Comparison of ENCODE assay signal across 8 mouse cellular contexts in genomic region chr4:101508431-101508830, GRCm38 (mm10). TPM values are rescaled to one million over a fixed set of nuclear protein-coding genes. Genes with fewer than 3 reads are reported as not detected.
DNase-seq lines count a peak whose midpoint lies in the region; ATAC-seq and TF ChIP-seq lines count a peak whose summit lies in the region.

No protein-coding gene starts in this region.

- no peak for TF ChIP-seq EP300 in heart, postnatal 0 days (IDR thresholded peaks at IDR 0.05; ENCODE audit: low read depth)
- no peak for TF ChIP-seq EP300 in liver, postnatal 0 days (IDR thresholded peaks at IDR 0.05; ENCODE audit: low read depth)

- H3K9me3 ChIP-seq in heart, postnatal 0 days (replicated peaks; ENCODE audit: control insufficient read depth, low read length) = no peaks in the 10 kb centered on the region
- no peaks in the 10 kb centered on the region for H3K9me3 ChIP-seq in forebrain, embryonic 15.5 days
- no peaks in the 10 kb centered on the region for H3K9me3 ChIP-seq in liver, postnatal 0 days (ENCODE audit: low read length)

- no peak overlapping the region for H3K9ac ChIP-seq in heart, postnatal 0 days (replicated peaks; ENCODE audit: low read depth, low read length)
- peak overlapping the region; percentile 56 for H3K9ac ChIP-seq in forebrain, embryonic 15.5 days (replicated peaks)
- peak overlapping the region; percentile 28; the same call in 1 of the 2 replicates for H3K9ac ChIP-seq in liver, postnatal 0 days (replicated peaks)

- no peak for ATAC-seq in heart, postnatal 0 days (ENCODE audit: insufficient read depth, low read depth)
- ATAC-seq in forebrain, embryonic 15.5 days (replicated peaks) = no peak
- ATAC-seq in liver, postnatal 0 days = no peak
- no peak for ATAC-seq in erythroid progenitor cell, adult 5-6 weeks (replicated peaks; ENCODE audit: low FRiP score, poor library complexity, severe bottlenecking)

- intact Hi-C loops in heart, postnatal 10 days (cut with DNase I) = no loop called here

- no peak overlapping the region for H3K27ac ChIP-seq in heart, postnatal 0 days (ENCODE audit: low read depth)
- H3K27ac ChIP-seq in forebrain, embryonic 15.5 days (replicated peaks) = no peak overlapping the region
- H3K27ac ChIP-seq in liver, postnatal 0 days (ENCODE audit: low read depth) = no peak overlapping the region

- H3K4me2 ChIP-seq in heart, postnatal 0 days (ENCODE audit: low read depth, low read length) = peak overlapping the region; percentile 57
- H3K4me2 ChIP-seq in forebrain, embryonic 15.5 days (replicated peaks) = peak overlapping the region; percentile 98
- H3K4me2 ChIP-seq in liver, postnatal 0 days (ENCODE audit: low read depth, low read length) = peak overlapping the region; percentile 71

- no peak for TF ChIP-seq CTCF in heart, postnatal 0 days (IDR thresholded peaks at IDR 0.05; ENCODE audit: low read depth)
- TF ChIP-seq CTCF in liver, postnatal 0 days (IDR thresholded peaks at IDR 0.05; ENCODE audit: low read depth) = no peak

- DNase-seq in heart, postnatal 0 days (ENCODE audit: low spot score) = no peak
- DNase-seq in heart, postnatal 10 days = no peak
- DNase-seq in R1 (ENCODE audit: low read depth, low spot score) = peak; percentile 86
- no peak for DNase-seq in liver, postnatal 0 days
- DNase-seq in layer of hippocampus, postnatal 10 days (ENCODE audit: low spot score in 2 of 2) = no peak
- DNase-seq in thymus, postnatal 0 days (ENCODE audit: low spot score) = no peak

- H3K4me1 ChIP-seq in heart, postnatal 0 days (ENCODE audit: control insufficient read depth, insufficient read depth) = no peaks in the 10 kb centered on the region
- H3K4me1 ChIP-seq in forebrain, embryonic 15.5 days = peaks cover 15% of the 10 kb centered on the region
- H3K4me1 ChIP-seq in liver, postnatal 0 days (ENCODE audit: insufficient read depth) = 0 out of 2 replicates have a peak, but pooled peaks cover 7% of the 10 kb centered on the region

- H3K4me3 ChIP-seq in heart, postnatal 0 days (ENCODE audit: low read depth, low read length) = peak overlapping the region; percentile 41
- peak overlapping the region; percentile 54 for H3K4me3 ChIP-seq in forebrain, embryonic 15.5 days
- H3K4me3 ChIP-seq in liver, postnatal 0 days (ENCODE audit: low read depth, low read length) = peak overlapping the region; percentile 42

- H3K36me3 ChIP-seq in heart, postnatal 0 days (replicated peaks; ENCODE audit: control insufficient read depth, insufficient read depth, low read length) = no peaks in the 10 kb centered on the region
- H3K36me3 ChIP-seq in forebrain, embryonic 15.5 days = no peaks in the 10 kb centered on the region
- H3K36me3 ChIP-seq in liver, postnatal 0 days (replicated peaks; ENCODE audit: insufficient read depth, low read length) = no peaks in the 10 kb centered on the region

- H3K27me3 ChIP-seq in heart, postnatal 0 days (ENCODE audit: control insufficient read depth, insufficient read depth, low read length) = peaks cover 12% of the 10 kb centered on the region
- no peaks in the 10 kb centered on the region for H3K27me3 ChIP-seq in forebrain, embryonic 15.5 days
- H3K27me3 ChIP-seq in liver, postnatal 0 days (ENCODE audit: insufficient read depth, low read length) = 0 out of 2 replicates have a peak, but pooled peaks cover 2% of the 10 kb centered on the region

- 2% methylated on average over 10 of the region's 10 CpGs for WGBS in heart, postnatal 0 days
- 3% methylated on average over 10 of the region's 10 CpGs for WGBS in forebrain, embryonic 15.5 days
- 3% methylated on average over 10 of the region's 10 CpGs for whole genome bisulfite sequencing in liver, postnatal 0 days (ENCODE audit: insufficient replicate concordance)

RNA-seq across cellular contexts. Expression of gene Dnajc6, which starts 12.0 kb away (rescaled TPM):
- 1.2 and 11.6 TPM in 2 replicates for total RNA-seq in heart, postnatal 0 days (2014; rRNA removed; ENCODE audit: low replicate concordance)
- 0.07 and 0.08 TPM in 2 replicates for polyA plus RNA-seq in heart, postnatal 0 days (2015; fragmentation: Nextera tagmentation; extraction: Ambion mirVana)
- total RNA-seq in heart, postnatal 10 days (2021) = under 1 TPM; 0.50 to 0.55 TPM
- 24.5 and 26.2 TPM in 2 replicates for polyA plus RNA-seq in forebrain, embryonic 15.5 days (2015; fragmentation: Nextera tagmentation; extraction: Ambion mirVana)
- polyA plus RNA-seq in liver, postnatal 0 days (2015; fragmentation: Nextera tagmentation; extraction: Ambion mirVana) = 0.16 and 0.22 TPM in 2 replicates
- 100 to 1,000 TPM; 255 to 282 TPM for total RNA-seq in layer of hippocampus, postnatal 10 days (2021)
- polyA plus RNA-seq in thymus, postnatal 0 days (2015; fragmentation: Nextera tagmentation; extraction: Ambion mirVana) = 9.6 and 13.8 TPM in 2 replicates
- total RNA-seq in erythroid progenitor cell, adult 5-6 weeks (2015; ENCODE audit: low replicate concordance) = 2.9 and 3.4 TPM in 2 replicates
- total RNA-seq in erythroid progenitor cell, adult 5-6 weeks (2017; ENCODE audit: low replicate concordance) = 1.3 and 11.2 TPM in 2 replicates

Comparison
In these comparisons a context has a peak if more than half of its experiments do, and no peak if none do; other contexts are left out.
1. RNA of gene Dnajc6, which starts 12.0 kb away (total RNA-seq): 255 to 282 TPM in layer of hippocampus, postnatal 10 days; 1.3 to 11.2 TPM in erythroid progenitor cell, adult 5-6 weeks, 1.2 to 11.6 TPM in heart, postnatal 0 days and 0.50 to 0.55 TPM in heart, postnatal 10 days; every median in the first group is over 10 times any median in the second.
2. Peak in every context shown above with its lines, with median percentiles within 50 percentile points of each other: H3K4me2 ChIP-seq and H3K4me3 ChIP-seq.